Mouse (Mus musculus) retina, adult 2 months (tissue): ENCODE measurements around the gene Zfp566.

Experiments used
- DNase-seq: peaks from one replicate; pipeline ENCODE4 v3.0.0-alpha.2; 2012; ENCODE audit warnings: low read depth, low spot score

Zfp566 gene

DNA sequence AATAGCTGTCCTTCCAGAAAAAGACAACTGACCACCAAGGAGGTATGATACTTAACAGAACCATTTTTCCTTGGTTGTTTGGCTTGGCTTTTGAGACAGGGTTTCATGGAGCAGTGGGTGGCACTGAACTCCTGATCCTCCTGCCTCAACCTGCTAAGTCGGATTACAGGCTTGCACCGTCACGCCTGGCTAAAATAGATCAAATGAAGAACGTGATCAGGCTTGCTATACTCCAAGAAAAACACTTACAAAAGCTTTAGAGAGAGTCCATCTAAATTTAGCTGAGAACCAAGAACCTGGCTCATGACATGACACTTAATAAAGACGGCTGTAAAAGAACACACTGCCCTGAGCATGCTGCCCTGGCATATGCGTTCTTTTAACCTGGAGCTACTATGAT, 30.0 kb downstream of the Zfp566 start:
- no peak for DNase-seq

DNA sequence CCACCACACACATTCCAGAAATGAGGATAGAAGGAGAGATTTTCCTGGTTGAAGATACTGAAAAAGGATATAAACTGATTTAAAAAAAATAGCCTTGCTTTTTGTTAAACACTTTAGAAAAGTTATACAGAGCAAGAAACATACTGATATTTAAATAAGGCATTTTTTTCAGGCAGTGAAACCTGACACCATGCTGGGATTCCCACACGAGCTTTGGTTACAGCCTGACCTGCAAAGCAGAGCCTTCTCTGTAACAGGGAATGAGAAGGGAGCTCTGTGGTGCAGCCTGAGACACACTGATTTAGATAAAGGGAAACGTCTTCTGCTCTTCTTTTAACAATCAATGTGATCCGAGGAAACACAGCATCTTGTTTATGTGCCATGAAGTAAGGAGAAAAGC, 36.7 kb downstream of the Zfp566 start:
- no peak for DNase-seq

DNA sequence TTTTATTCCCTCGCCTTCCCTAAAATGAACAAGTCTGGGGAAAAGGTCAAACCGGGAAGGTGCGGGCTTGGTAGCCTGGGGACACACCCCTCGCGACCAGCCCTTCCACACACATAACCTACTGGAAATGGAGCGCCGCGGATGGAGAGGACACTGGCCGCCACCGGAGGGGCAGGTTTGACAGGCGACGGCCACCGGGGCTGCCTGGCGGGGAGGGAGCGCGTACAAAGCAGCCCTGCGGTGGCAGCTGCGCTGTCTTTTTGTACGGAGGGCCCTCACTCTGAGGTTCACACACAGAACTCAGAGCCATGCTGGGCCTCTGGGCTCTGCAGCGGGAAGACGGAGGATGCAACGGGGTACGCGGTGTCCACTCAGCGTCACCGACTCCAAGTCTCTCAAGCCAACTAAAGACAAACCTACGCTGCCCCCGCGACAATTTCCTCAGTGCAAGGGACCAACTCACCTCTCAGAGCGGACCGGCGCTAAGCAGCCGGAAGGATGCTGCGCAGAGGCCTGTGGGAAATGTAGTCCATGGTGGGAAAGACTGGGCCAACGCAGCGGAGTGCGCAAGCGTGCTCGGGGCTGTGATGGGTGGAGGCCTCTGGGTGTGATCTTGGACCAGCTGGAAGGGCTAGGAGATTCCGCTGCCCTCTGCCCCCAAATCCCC, 39.3 kb downstream of the Zfp566 start, which contains the start of gene Zfp14:
Zfp14 (minus strand) TSS at position 499 of the 667 bp plus-strand sequence.
- peak; percentile 81 for DNase-seq

DNA sequence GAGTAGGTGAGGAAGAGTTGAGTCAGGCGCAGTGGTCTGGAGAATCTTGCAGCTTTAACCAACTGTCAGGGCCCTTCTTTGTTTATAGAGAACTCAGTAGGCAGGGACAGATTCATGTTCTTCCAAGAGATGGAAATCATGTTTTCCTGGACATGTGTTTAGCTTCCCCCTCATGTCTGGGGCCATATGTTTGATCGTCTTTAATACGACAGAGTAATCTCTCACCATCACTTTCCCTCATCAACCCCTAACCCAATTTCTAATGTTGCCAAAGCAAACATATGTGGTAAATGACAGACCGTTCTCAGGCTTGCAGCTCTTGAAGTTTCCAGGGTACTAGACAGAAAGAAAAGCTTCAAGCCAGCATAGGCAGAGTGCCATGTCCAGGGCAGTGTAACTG, 42.2 kb downstream of the Zfp566 start:
- DNase-seq = no peak

DNA sequence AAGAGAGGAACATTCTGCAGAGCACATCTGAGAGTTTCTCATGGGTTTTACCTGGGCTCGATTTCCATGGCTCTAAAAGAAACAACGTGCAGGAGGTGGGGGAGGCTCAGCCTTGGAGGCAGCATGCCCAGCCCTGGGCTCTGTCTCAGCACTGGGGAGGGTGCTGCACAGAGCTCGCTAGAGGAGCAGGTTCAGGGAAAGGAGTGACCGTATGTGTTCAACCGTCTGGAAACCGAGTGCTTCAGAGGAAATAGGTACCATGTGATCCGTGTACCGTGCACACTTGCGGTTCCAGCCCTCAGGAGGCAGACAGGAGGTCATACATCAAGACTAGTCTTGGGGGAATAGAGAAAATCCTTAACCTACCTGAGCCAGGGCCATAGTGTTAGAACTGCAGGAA, 46.0 kb downstream of the Zfp566 start:
- no peak for DNase-seq

DNA sequence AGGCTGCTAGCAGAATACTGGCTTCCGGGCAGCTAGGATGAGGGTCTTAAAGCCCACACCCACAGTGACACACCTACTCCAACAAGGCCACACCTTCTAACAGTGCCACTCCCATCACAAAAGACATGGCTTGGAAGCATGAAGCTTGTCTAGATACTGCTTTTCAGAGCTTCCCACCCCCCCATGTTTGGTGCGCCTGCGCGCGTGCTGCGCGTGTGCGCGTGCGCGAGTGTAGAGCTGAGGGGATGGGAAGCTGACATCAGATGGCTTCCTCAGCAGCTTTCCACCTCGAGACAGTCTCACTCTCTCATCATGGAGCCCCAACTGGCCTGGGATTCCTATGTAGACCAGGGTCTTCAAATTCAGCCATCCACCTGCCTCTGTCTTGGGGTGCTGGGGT, 56.0 kb downstream of the Zfp566 start:
- no peak for DNase-seq

GRCm38 (mm10) chr7:30031379-30031778, 58.9 kb downstream of the Zfp566 start:
- DNase-seq = no peak

- no peak for DNase-seq
Measured at GRCm38 (mm10) chr7:30030677-30031076, 59.6 kb downstream of the Zfp566 start.

- no peak for DNase-seq
Measured at GRCm38 (mm10) chr7:30028572-30028971, 61.8 kb downstream of the Zfp566 start.
